Mouse (Mus musculus): ENCODE results near the gene Qrich1.

The Qrich1 gene

DNA sequence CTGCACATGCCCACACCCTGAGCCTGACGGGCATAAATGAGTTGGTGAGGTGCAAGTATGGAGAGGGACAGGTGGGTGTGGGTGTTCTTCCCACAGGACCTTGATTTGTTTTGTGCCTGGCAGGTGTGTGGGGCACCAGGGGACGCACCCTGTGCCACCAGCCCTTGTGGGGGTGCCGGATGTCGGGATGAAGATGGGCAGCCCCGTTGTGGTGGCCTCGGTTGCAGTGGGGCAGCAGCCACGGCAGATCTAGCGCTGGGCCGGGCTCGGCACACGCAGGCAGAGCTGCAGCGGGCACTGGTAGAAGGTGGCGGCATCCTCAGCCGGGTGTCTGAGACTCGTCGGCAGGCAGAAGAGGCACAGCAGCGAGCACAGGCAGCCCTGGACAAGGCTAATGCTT is 28.2 kb upstream of the Qrich1 start:
- no peak for TF ChIP-seq GATA4 (IDR thresholded peaks at IDR 0.05; ENCODE audit: insufficient replicate concordance, low read length)

- no peak for TF ChIP-seq GATA4 (IDR thresholded peaks at IDR 0.05; ENCODE audit: insufficient replicate concordance, low read length)
Observed at GRCm38 (mm10) chr9:108489215-108489614, 27.4 kb upstream of the Qrich1 start.

- TF ChIP-seq GATA4 (IDR thresholded peaks at IDR 0.05; ENCODE audit: insufficient replicate concordance, low read length): no peak
Observed at GRCm38 (mm10) chr9:108489702-108490558, 26.7 kb upstream of the Qrich1 start.

GRCm38 (mm10) chr9:108490559-108491285 is 25.9 kb upstream of the Qrich1 start, which contains the start of gene Usp19:
TSS of gene Usp19 (plus strand) at chr9:108490602.
- TF ChIP-seq GATA4 (IDR thresholded peaks at IDR 0.05; ENCODE audit: insufficient replicate concordance, low read length): no peak

GRCm38 (mm10) chr9:108491286-108491580 is 25.4 kb upstream of the Qrich1 start:
- no peak for TF ChIP-seq GATA4 (IDR thresholded peaks at IDR 0.05; ENCODE audit: insufficient replicate concordance, low read length)

DNA sequence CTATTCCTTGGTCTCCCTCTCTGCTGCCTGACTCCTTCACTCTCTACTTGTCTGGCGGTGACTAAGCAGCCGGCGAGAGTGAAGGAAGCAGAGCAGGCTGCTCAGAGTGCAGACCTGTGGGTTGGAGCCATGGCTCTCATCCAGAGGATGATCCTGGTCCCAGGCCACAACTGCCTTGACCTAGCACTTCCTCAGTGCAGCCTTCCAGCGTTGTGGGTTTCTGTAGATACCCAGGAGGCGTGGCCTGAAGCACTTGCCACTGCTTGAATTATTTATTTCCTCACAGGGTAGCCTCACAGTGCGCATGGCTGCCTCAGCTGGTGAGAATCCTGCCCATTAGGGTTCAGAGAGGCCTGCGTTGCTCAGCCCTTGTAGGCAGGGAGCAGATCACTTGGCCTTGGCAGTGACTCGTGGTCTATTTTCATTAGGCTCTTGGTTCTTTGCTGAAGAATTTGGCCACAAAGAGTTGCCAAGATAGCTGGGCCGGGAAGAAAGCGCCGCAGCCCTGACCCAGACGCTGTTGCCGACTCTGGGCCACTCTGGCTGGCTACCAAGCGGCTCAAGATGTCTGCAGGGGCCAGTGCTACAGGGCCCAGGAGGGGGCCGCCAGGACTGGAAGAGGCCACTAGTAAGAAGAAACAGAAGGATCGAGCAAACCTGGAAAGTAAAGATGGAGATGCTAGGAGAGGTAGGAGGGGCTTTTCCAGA is 24.4 kb upstream of the Qrich1 start:
- TF ChIP-seq GATA4 (IDR thresholded peaks at IDR 0.05; ENCODE audit: insufficient replicate concordance, low read length): no peak

DNA sequence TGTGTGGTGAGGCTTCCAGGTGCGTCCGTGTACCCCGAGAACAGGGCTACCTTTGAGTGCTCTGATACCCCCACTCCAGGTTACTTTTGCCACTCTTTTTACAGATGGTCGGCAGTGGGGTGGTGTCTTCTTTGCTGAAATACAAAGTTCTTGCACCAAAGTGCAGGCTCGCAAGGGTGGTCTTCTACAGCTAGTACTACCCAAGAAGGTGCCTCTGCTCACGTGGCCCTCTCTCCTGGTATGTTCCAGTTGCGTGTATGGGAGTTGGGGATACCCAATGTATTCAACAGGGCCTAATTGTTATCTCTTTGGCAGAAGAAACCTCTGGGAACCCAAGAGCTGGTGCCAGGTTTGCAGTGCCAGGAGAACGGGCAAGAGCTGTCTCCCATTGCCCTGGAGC is 23.4 kb upstream of the Qrich1 start:
- TF ChIP-seq GATA4 (IDR thresholded peaks at IDR 0.05; ENCODE audit: insufficient replicate concordance, low read length): no peak

GRCm38 (mm10) chr9:108494146-108494825 is 22.3 kb upstream of the Qrich1 start:
- TF ChIP-seq GATA4 (IDR thresholded peaks at IDR 0.05; ENCODE audit: insufficient replicate concordance, low read length): no peak

GRCm38 (mm10) chr9:108494905-108495304 is 21.7 kb upstream of the Qrich1 start:
- no peak for TF ChIP-seq GATA4 (IDR thresholded peaks at IDR 0.05; ENCODE audit: insufficient replicate concordance, low read length)

GRCm38 (mm10) chr9:108499231-108499630 is 17.4 kb upstream of the Qrich1 start:
- TF ChIP-seq GATA4 (IDR thresholded peaks at IDR 0.05; ENCODE audit: insufficient replicate concordance, low read length): no peak

DNA sequence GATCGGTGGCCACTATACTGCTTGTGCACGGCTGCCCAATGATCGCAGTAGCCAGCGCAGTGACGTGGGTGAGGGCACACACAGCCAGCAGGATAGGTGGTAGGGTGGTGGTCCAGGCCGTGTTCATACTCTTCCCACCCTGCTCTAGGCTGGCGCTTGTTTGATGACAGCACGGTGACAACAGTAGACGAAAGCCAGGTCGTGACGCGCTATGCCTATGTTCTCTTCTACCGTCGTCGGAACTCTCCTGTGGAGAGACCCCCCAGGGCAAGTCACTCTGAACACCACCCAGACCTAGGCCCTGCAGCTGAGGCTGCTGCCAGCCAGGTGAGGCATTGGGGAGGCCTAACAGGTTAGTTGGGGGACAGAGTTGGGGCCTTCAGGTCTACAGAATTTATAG is 16.7 kb upstream of the Qrich1 start:
- TF ChIP-seq GATA4 (IDR thresholded peaks at IDR 0.05; ENCODE audit: insufficient replicate concordance, low read length): no peak

GRCm38 (mm10) chr9:108506901-108507300 is 9.7 kb upstream of the Qrich1 start:
- no peak for TF ChIP-seq GATA4 (IDR thresholded peaks at IDR 0.05; ENCODE audit: insufficient replicate concordance, low read length)

- no peak for TF ChIP-seq GATA4 (IDR thresholded peaks at IDR 0.05; ENCODE audit: insufficient replicate concordance, low read length)
Observed at GRCm38 (mm10) chr9:108507619-108508434, 8.8 kb upstream of the Qrich1 start, which contains the start of gene Qars. TSS of gene Qars (plus strand) at chr9:108507706.

GRCm38 (mm10) chr9:108508776-108509175 is 7.8 kb upstream of the Qrich1 start:
- TF ChIP-seq GATA4 (IDR thresholded peaks at IDR 0.05; ENCODE audit: insufficient replicate concordance, low read length): no peak

Data from liver, adult (tissue).